Mouse (Mus musculus) ovary, postnatal 10 days (tissue): Measurements from ENCODE around the gene Icosl.
"Not testable (repeated sequence)": the region's sequence is repeated elsewhere in the genome, so short reads cannot be mapped to it uniquely, and the experiment has no call there.

Source experiments
- DNase-seq: peaks from one replicate; pipeline ENCODE4 v3.0.0; 2022; ENCODE audit warnings: low spot score

Gene Icosl

DNA sequence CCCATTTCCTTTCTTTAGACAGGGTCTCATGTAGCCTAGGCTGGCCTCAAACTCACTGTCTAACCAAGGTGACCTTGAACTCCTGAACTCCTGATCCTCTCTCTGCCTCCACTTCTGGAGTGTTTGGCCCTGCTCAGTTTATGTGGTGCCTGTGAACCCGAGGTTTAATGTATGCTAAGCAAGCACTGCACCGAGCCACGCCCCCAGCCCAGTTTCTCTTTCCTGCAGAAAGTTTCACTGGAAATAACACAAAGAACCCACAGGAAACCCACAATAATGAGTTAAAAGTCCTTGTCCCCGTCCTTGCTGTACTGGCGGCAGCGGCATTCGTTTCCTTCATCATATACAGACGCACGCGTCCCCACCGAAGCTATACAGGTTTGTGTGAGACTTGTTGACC, 5.9 kb downstream of the Icosl start:
- DNase-seq = no peak

GRCm38 (mm10) chr10:78077862-78078261, 8.8 kb downstream of the Icosl start:
- no peak for DNase-seq

- DNase-seq = no peak
Observed at GRCm38 (mm10) chr10:78078276-78078675, 9.2 kb downstream of the Icosl start.

GRCm38 (mm10) chr10:78079955-78080591, 11.0 kb downstream of the Icosl start:
- no peak for DNase-seq

DNA sequence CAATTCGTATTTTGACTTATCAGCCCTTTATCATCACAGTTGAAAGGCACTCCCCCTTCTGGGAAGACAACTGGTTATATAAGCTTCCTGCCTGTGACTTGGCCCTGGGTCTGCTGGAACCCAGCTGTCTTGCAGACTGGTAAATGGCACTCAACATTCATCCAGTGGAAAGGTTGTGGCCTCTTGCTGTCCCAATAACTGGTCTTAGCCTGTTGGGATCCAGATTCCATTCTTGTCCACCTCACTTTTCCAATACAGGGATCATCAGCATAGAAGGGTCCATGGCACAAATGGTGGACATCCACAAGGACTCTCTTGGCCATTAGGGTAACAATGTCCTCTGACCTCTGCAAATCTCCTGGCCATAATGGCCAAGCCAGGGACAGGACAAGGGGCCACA, 15.0 kb downstream of the Icosl start:
- no peak for DNase-seq

- DNase-seq = no peak
Observed at GRCm38 (mm10) chr10:78085711-78086110, 16.6 kb downstream of the Icosl start.

- DNase-seq = no peak
Observed at GRCm38 (mm10) chr10:78086444-78087061, 17.5 kb downstream of the Icosl start.

GRCm38 (mm10) chr10:78087101-78087511, 18.0 kb downstream of the Icosl start:
- DNase-seq = no peak

DNA sequence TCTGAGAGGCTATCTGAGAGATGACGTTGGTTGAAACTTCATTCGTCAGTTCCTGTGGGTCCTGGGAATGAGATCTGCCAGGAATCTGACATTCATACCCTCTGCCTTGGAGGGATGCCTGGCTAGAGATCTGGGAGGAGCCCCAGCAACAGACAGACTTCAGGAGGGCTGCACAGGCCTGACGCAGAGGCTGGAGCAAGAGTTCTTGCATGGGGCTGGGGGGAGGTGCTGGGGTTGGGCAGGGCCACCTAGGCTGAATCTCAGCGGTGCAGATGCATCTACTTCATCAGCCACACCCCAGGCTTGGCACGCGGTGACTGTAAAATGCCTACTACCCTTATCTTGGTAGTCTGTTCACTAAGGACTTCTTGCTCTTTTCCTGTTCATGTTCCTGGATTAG, 21.1 kb downstream of the Icosl start:
- DNase-seq = no peak

DNA sequence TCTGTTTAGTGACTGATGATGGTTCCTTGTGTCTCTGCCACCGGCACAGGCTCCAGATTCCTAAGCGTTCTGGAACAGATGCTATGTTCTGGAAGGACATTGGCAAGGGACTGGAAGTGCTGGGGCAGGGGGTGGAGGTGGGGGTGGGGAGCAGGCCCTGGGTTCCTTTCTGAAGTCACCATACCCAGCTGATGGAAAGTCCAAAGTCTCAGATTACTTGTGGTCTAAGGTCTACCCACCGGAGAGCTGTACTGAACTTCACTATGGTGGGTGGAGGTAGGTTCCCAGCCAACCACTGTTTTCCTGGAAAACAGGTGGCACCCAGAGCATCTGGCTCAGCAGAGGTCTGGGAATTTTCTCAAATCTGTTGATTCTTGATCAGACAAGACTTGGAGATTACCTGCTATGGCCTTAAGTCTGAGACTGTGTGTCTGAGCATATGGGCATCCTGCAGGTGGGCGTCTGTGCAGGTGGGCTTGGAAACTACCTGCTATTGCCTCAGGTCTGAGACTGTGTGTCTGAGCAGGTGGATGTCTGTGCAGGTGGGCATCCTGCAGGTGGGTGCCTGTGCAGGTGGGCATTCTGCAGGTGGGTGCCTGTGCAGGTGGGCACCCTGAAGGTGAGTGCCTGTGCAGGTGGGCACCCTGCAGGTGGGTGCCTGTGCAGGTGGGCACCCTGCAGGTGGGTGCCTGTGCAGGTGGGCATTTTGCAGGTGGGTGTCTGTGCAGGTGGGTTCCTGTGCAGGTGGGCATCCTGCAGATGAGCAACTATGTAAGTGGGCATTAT, 21.8 kb downstream of the Icosl start:
- no peak for DNase-seq

- DNase-seq = no peak
Observed at GRCm38 (mm10) chr10:78091865-78092724, 23.0 kb downstream of the Icosl start.

DNA sequence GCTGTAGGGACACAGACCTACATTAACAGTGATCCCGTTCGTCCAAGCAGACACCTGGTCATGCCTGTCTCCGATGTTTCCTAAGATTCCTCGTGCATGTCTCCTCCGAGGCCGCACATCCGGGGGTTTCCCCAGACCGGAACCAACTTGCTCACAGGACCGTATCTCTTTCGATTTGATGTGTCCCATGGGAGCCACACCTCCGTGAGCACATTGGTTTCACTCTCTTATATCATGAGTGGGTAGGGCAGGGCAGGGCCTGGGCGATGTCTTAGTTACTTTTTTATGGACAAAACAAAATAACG, 23.6 kb downstream of the Icosl start:
- no peak for DNase-seq

DNA sequence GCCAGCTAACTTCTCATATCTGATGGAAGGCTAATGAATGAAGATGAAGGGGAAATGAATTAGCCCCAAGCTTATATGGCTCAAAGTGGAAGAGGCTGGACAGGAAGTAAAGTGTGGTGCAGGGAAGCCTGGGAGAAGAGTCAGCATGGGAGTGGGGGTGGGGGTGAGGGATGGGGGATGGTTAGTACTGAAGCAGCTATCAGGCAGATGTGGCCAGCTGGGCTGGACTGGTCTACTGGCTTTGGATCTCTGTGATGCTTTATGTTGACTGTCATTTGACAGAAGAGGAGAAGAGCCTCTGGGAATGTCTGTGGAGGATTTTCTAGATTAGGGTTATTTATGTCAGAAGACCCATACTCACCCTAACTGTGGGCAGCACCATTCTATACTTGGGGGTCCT, 26.1 kb downstream of the Icosl start:
- no peak for DNase-seq

GRCm38 (mm10) chr10:78095954-78096931, 27.1 kb downstream of the Icosl start:
- no peak for DNase-seq

- DNase-seq = not testable (repeated sequence)
Observed at GRCm38 (mm10) chr10:78099860-78100259, 30.8 kb downstream of the Icosl start.

GRCm38 (mm10) chr10:78100989-78101780, 32.1 kb downstream of the Icosl start:
- no peak for DNase-seq

- no peak for DNase-seq
Observed at GRCm38 (mm10) chr10:78104555-78105490, 35.7 kb downstream of the Icosl start.

GRCm38 (mm10) chr10:78105548-78105947, 36.4 kb downstream of the Icosl start:
- no peak for DNase-seq

DNA sequence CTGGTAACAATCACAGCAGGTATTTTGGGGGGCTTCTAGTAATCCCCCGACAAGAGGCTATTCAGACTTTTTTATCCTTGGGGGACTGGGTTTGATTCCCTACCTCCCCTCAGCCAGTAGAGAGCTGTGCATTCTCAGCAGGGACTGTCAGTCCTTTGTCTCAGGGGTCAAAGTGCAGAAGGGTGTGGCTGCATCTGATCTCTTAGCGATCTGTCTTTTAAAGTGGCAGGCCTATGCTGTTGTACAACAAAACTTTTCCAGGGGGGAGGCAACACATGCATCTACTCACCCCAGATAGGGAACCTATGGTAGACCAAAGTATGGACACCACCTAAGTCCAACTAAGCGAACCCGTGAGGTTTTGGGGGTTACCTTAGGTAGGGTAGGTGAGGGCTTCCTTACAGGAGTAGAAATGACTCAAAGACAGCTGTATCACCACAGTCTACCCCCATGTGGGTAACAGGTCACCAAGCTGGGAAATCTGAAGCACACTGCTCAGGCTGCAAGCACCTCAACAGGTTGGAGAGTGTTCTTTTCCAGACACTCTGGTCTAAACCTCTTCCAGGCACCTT, 45.5 kb downstream of the Icosl start:
- no peak for DNase-seq
